Mouse (Mus musculus) subcutaneous adipose tissue, adult 2 months (tissue): ENCODE results near the gene Mfng. TPM values are rescaled to one million over a fixed set of nuclear protein-coding genes. Genes with fewer than 3 reads are reported as not detected.

Source experiments
- polyA plus RNA-seq: library from polyadenylated mRNA; depleted of rRNA; stranded (reverse); fragments of >200 nt; gene quantifications from 2 replicates; pipeline ENCODE4 v1.2.3, GENCODE M21; 2012; ENCODE audit warnings: low replicate concordance; rRNA removed

The Mfng gene
- 87.2 and 261 TPM in 2 replicates for polyA plus RNA-seq

GRCm38 (mm10) chr15:78773290-78773729, at the start of gene Mfng:
Gene Mfng, minus strand, starts transcription at chr15:78773475.

GRCm38 (mm10) chr15:78802776-78803391, 29.6 kb upstream of the Mfng start, which contains the start of gene Card10:
Gene Card10, minus strand, starts transcription at chr15:78803042.

GRCm38 (mm10) chr15:78718290-78719250, 54.7 kb downstream of the Mfng start, which contains the start of gene Elfn2:
Gene Elfn2, minus strand, starts transcription at chr15:78718771.

Other genes starting within 250 kb of the Mfng start
- 46.2 and 80.3 TPM in 2 replicates for gene C1qtnf6, start 242.1 kb downstream of the Mfng start, polyA plus RNA-seq
- gene Sstr3, start 228.8 kb downstream of the Mfng start, polyA plus RNA-seq = 0.09 TPM in 1 of 2 replicates, not detected in the other
- 28.5 and 94.6 TPM in 2 replicates for gene Rac2, start 200.7 kb downstream of the Mfng start, polyA plus RNA-seq
- 32.4 and 50.0 TPM in 2 replicates for gene Cyth4, start 176.4 kb downstream of the Mfng start, polyA plus RNA-seq
- gene Elfn2, start 54.7 kb downstream of the Mfng start, polyA plus RNA-seq = 0.05 TPM in 1 of 2 replicates, not detected in the other
- 28.9 and 72.2 TPM in 2 replicates for gene Card10, start 29.6 kb upstream of the Mfng start, polyA plus RNA-seq
- 113 and 345 TPM in 2 replicates for gene Cdc42ep1, start 69.1 kb upstream of the Mfng start, polyA plus RNA-seq
- 0.75 and 1.7 TPM in 2 replicates for gene Lgals2, start 82.1 kb upstream of the Mfng start, polyA plus RNA-seq
- 77.4 and 85.5 TPM in 2 replicates for gene Gga1, start 103.7 kb upstream of the Mfng start, polyA plus RNA-seq
- 0.04 and 0.08 TPM in 2 replicates for gene Gm49510, start 126.2 kb upstream of the Mfng start, polyA plus RNA-seq
- gene Sh3bp1, start 126.3 kb upstream of the Mfng start, polyA plus RNA-seq = 27.4 and 95.4 TPM in 2 replicates
- gene Pdxp, start 140.4 kb upstream of the Mfng start, polyA plus RNA-seq = 7.4 and 12.8 TPM in 2 replicates
- gene Lgals1, start 153.2 kb upstream of the Mfng start, polyA plus RNA-seq = 3,321 and 5,577 TPM in 2 replicates
- 28.0 and 29.6 TPM in 2 replicates for gene Nol12, start 161.5 kb upstream of the Mfng start, polyA plus RNA-seq
- gene Triobp, start 174.2 kb upstream of the Mfng start, polyA plus RNA-seq = 71.7 and 108 TPM in 2 replicates